Mouse (Mus musculus): ENCODE measurements at regions not wholly inside any gene's neighbourhood (a gene's known extent, or its start where the extent isn't known, plus 50 kb on each side); places are given as distances from the start of the nearest gene placed in this dataset.
A peak's percentile ranks its signal among the peaks of the same experiment; 100 is the strongest.
"Not testable (repeated sequence)": the region's sequence is repeated elsewhere in the genome, so short reads cannot be mapped to it uniquely, and the experiment has no call there.

DNA sequence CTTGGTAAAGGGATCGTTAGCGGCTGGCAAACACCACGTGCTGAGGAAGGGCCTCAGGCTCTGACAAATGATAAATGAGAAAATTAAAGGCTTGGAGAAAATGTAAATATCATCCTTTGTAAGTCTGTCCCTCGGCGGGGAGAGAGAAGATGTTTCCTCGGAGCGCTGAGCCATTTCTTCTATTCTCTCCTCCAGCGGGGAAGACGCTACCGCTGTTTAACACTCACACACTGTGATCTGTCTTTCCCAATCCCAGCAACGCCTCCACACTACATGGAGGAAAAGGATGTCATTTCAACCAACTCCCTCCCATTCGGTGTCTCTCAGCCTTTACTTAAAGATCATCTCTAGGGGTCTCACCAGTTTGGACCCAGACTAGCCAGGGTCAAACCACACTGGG, 239.0 kb downstream of the Prex1 start:
- no peak overlapping the region for H3K27ac ChIP-seq

DNA sequence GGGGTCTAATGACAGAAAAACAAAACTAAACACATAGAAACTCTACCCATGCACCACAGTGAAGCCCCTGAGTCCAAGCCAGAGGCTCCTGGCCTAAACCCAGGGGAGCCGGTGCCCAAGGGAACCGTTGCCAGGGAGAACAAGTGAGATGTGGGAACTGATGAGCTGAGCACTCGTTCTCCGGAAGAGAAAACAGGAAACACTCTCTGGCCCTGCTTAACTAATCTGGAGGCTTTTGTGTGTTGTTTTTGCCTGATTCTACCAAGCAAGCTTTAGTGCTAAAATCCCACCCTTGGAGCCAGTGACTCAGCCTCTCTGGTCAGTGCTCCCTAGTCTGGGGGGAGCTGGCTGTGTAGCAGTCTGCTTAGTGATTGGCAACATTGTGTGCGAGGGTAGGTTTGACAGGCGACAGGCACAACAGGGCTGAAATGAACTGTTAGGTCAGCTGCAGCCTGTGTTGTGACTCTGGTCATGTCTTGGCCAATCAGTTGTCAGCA, 242.3 kb downstream of the Prex1 start:
- 54% methylated on average over 6 of the region's 6 CpGs for WGBS
- Histone ChIP-seq H3K4me3 (replicated peaks) (no peak overlapping the region), H3K27me3 (no peaks in the 10 kb centered on the region), H3K27ac (no peak overlapping the region), H3K9ac (no peak overlapping the region), H3K4me1 (peaks cover 20% of the 10 kb centered on the region), H3K4me2 (no peak overlapping the region), H3K36me3 (no peaks in the 10 kb centered on the region), H3K9me3 (replicated peaks) (no peaks in the 10 kb centered on the region)
- ATAC-seq (replicated peaks; ENCODE audit: low FRiP score), result no peak

More for the DNA sequence above, 239.0 kb downstream of the Prex1 start:
- no peak for ATAC-seq (replicated peaks; ENCODE audit: low FRiP score)
- Histone ChIP-seq H3K4me2 (no peak overlapping the region), H3K4me3 (replicated peaks) (no peak overlapping the region), H3K9me3 (replicated peaks) (no peaks in the 10 kb centered on the region), H3K36me3 (no peaks in the 10 kb centered on the region), H3K4me1 (peaks cover 8% of the 10 kb centered on the region; the same call in 1 of the 2 replicates), H3K9ac (no peak overlapping the region), H3K27me3 (no peaks in the 10 kb centered on the region)
- WGBS, result 43% methylated on average over 12 of the region's 12 CpGs

DNA sequence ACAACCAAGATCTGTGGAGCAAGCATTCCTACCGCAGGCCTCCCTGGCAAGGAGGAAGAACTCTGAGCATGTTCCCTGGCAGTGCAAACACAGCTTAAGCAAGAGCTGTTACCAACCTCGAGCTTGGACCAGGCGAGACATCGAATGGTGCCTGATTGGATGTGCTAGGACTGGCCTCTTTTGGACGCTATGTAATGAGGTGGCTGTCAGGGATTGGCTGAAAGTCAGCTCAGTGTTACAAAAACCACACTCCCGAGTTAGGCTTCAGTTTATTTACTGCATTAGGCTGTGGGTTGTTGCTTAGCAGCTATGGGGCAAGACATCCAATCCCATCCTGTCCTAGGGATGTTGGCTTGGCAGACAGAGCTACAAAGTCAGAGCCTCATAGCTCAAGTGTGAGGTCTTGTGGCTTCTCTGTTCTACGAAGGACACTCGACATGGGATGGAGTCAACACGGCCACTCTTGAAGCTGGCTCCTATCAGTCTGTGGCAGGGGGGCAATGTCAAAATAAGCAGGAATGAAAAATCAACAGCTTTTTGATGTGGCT, 244.5 kb downstream of the Prex1 start:
- H3K9me3 ChIP-seq (replicated peaks), result no peaks in the 10 kb centered on the region
- no peak overlapping the region for H3K27ac ChIP-seq
- WGBS, result 83% methylated on average over 9 of the region's 9 CpGs
- H3K27me3 ChIP-seq, result no peaks in the 10 kb centered on the region
- H3K4me3 ChIP-seq (replicated peaks), result no peak overlapping the region
- ATAC-seq (replicated peaks; ENCODE audit: low FRiP score), result no peak
- peaks cover 22% of the 10 kb centered on the region for H3K4me1 ChIP-seq
- H3K36me3 ChIP-seq, result no peaks in the 10 kb centered on the region
- no peak overlapping the region for H3K4me2 ChIP-seq
- H3K9ac ChIP-seq, result no peak overlapping the region

DNA sequence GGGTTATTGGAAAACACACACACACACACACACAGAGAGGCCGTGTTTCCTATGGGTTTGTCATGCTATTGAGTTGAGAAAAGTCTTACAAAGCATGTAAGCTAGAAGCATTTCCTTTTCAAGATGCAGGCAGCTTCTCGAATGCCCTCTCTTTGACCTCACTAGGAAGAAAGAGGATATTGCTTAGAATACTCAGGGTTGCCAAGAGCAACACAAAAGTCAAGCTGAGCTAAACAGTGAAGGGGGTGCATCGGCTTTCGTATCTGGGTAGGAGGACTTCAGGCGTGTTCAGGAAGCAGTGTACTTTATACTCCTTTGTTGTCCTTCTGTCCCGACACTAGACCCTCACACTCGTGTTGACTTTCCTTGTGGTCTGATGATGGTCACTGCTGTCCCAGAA, 246.5 kb downstream of the Prex1 start:
- no peak overlapping the region for H3K4me2 ChIP-seq
- WGBS, result 32% methylated on average over 7 of the region's 7 CpGs
- H3K4me3 ChIP-seq (replicated peaks), result no peak overlapping the region
- H3K9ac ChIP-seq, result no peak overlapping the region
- no peaks in the 10 kb centered on the region for H3K9me3 ChIP-seq (replicated peaks)
- peak overlapping the region; percentile 14; the same call in 1 of the 2 replicates for H3K27ac ChIP-seq
- no peaks in the 10 kb centered on the region for H3K27me3 ChIP-seq
- ATAC-seq (replicated peaks; ENCODE audit: low FRiP score), result no peak; the same call in 1 of the 2 replicates
- H3K36me3 ChIP-seq, result no peaks in the 10 kb centered on the region
- H3K4me1 ChIP-seq, result peaks cover 21% of the 10 kb centered on the region

DNA sequence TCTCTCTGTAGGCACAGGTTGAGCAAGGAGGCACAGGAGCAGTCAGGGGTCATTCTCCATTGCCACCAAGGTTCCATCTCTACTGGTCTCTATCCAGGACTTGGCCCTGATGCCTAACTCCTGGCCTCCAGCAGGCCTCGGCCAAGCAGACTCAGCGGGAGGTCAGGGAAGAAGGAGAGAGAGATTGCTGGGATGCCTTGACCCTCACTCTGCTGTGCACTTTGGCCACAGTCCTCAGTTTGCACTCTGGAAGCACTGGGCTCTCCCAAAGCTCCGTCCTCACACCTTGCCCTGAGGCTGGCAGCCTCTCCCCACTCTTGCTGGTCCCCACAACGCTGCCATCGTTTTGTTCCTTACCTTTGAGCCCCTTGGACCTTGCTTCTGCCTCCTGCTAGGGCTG, 248.1 kb downstream of the Prex1 start:
- WGBS, result 81% methylated on average over 5 of the region's 5 CpGs

DNA sequence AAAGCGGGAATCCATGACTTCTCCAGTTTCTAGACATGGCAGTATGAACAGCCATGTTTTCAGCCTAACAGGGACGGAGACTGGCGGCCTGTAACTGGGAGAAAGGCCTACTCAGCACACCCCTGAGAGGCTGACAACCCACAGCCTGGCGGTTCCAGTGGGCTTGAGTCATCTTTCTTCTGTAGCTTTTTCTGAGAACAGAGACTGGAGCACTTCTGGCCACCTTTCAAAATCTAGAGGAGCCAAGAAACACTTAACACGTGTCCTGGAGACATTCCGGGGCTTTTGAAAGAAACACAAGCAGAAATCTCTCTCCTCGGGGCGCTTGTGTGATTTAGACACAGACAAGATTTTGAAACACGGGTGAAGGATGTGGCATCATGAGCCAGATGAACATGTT, 250.1 kb downstream of the Prex1 start:
- H3K9ac ChIP-seq, result no peak overlapping the region
- H3K4me3 ChIP-seq (replicated peaks), result no peak overlapping the region
- peak overlapping the region; percentile 7; the same call in 1 of the 2 replicates for H3K27ac ChIP-seq
- H3K4me2 ChIP-seq, result no peak overlapping the region
- H3K9me3 ChIP-seq (replicated peaks), result no peaks in the 10 kb centered on the region
- no peak for ATAC-seq (replicated peaks; ENCODE audit: low FRiP score)
- WGBS, result 54% methylated on average over 9 of the region's 9 CpGs
- peaks cover 26% of the 10 kb centered on the region for H3K4me1 ChIP-seq
- no peaks in the 10 kb centered on the region for H3K27me3 ChIP-seq
- no peaks in the 10 kb centered on the region for H3K36me3 ChIP-seq

More for the DNA sequence above, 248.1 kb downstream of the Prex1 start:
- H3K9ac ChIP-seq, result no peak overlapping the region
- no peak overlapping the region for H3K4me2 ChIP-seq
- no peaks in the 10 kb centered on the region for H3K9me3 ChIP-seq (replicated peaks)
- peaks cover 14% of the 10 kb centered on the region for H3K4me1 ChIP-seq
- ATAC-seq (replicated peaks; ENCODE audit: low FRiP score), result no peak
- H3K27me3 ChIP-seq, result no peaks in the 10 kb centered on the region
- H3K27ac ChIP-seq, result no peak overlapping the region
- H3K36me3 ChIP-seq, result no peaks in the 10 kb centered on the region
- H3K4me3 ChIP-seq (replicated peaks), result no peak overlapping the region

DNA sequence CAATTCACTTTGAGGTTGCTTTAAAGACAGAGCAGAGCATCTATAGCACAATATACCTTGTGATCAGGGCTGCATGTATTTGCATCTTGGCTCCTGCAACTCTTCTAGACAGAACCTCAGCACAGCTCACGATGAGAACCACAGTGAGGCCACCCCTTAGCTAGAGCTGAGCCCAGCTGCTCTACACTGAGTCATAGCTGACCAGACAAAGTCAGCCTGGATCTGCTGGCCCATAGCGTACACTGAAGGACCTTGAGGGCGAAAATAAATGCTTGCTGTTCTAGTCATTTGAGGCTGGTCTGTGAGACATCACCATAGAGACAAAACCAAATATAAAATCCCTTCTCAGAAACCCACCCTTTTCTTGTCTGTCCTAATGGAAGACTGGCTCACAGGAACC, 251.7 kb downstream of the Prex1 start:
- H3K4me1 ChIP-seq, result peaks cover 27% of the 10 kb centered on the region
- H3K4me3 ChIP-seq (replicated peaks), result no peak overlapping the region
- H3K27me3 ChIP-seq, result no peaks in the 10 kb centered on the region
- H3K9ac ChIP-seq, result no peak overlapping the region
- 89% methylated on average over 3 of the region's 3 CpGs for WGBS
- no peak overlapping the region for H3K4me2 ChIP-seq
- H3K9me3 ChIP-seq (replicated peaks), result no peaks in the 10 kb centered on the region
- no peaks in the 10 kb centered on the region for H3K36me3 ChIP-seq
- H3K27ac ChIP-seq, result no peak overlapping the region
- no peak for ATAC-seq (replicated peaks; ENCODE audit: low FRiP score)

DNA sequence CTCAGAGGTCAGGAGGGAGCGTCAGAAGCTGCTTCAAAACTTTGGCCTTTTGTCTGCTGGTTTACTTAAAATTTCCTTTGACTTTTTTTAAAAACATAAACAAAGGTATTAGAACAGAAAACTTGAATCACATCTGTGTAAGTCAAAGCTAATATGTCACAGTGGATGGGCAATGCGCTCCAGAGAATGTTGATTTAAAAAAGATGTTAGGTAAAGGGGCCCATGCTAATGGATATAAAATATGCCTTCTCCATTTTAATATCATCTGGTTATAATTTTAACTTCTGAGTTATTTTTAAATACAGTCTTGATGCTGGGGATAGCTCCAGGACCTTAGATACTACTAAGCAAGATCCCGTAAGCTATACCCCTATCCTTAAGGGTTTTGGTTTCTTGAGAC, 252.5 kb downstream of the Prex1 start:
- 86% methylated on average over 3 of the region's 3 CpGs for WGBS
- no peak overlapping the region for H3K27ac ChIP-seq
- H3K9me3 ChIP-seq (replicated peaks), result no peaks in the 10 kb centered on the region

DNA sequence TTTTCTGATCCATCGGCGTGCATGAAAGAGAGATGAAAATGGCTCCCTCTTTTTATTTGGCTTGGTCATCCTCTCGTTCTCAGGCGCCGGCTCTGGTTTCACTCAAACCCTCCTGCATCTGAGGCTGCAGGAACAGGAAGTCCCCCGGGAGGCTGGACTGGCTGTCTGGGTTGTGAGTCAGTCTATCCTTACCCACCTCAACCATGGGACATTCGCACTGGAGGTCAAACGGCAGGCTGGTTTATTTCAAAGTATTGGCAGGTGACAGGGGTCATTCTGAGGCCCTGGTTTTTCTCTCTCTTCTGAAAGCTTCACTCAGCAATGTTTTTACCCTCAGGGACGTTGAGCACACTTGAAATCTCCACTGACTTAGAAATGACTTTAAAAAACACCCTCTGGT, 253.7 kb downstream of the Prex1 start:
- Histone ChIP-seq H3K9ac (0 out of 2 replicates have a peak overlapping the region, but pooled peaks have one; percentile 2), H3K27ac (0 out of 2 replicates have a peak overlapping the region, but pooled peaks have one; percentile 48), H3K4me1 (peaks cover 18% of the 10 kb centered on the region), H3K27me3 (no peaks in the 10 kb centered on the region), H3K9me3 (replicated peaks) (no peaks in the 10 kb centered on the region), H3K4me3 (replicated peaks) (no peak overlapping the region), H3K36me3 (no peaks in the 10 kb centered on the region), H3K4me2 (no peak overlapping the region)
- ATAC-seq (replicated peaks; ENCODE audit: low FRiP score), result no peak; the same call in 1 of the 2 replicates
- 24% methylated on average over 9 of the region's 9 CpGs for WGBS

More for the DNA sequence above, 252.5 kb downstream of the Prex1 start:
- H3K36me3 ChIP-seq, result no peaks in the 10 kb centered on the region
- H3K4me3 ChIP-seq (replicated peaks), result no peak overlapping the region
- H3K4me1 ChIP-seq, result peaks cover 18% of the 10 kb centered on the region
- no peak for ATAC-seq (replicated peaks; ENCODE audit: low FRiP score)
- no peaks in the 10 kb centered on the region for H3K27me3 ChIP-seq
- H3K9ac ChIP-seq, result no peak overlapping the region
- H3K4me2 ChIP-seq, result no peak overlapping the region

DNA sequence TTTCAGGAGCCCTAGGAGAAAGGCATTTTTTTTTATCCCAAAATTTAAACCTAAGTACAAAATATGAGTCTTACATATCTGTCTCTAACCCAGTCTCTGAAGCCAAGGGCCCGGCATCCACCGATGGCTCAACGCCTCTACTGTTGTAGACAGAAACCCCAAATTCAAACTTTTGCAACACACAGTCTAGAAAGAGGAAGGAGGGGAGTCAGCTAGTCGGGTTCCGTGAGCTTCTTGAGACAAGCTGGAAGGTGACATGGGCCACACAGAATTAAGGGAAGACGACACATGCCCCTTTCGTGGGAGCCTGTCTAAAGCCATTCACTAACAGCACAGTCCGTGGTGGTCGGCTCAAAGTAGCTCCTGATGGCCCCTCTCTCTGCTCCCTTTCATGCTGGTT, 254.7 kb downstream of the Prex1 start:
- WGBS, result 91% methylated on average over 9 of the region's 9 CpGs
- ATAC-seq (replicated peaks; ENCODE audit: low FRiP score), result no peak
- no peaks in the 10 kb centered on the region for H3K27me3 ChIP-seq
- no peaks in the 10 kb centered on the region for H3K36me3 ChIP-seq
- no peak overlapping the region for H3K27ac ChIP-seq
- H3K4me2 ChIP-seq, result no peak overlapping the region
- no peak overlapping the region for H3K9ac ChIP-seq
- peaks cover 21% of the 10 kb centered on the region for H3K4me1 ChIP-seq
- H3K9me3 ChIP-seq (replicated peaks), result no peaks in the 10 kb centered on the region
- no peak overlapping the region for H3K4me3 ChIP-seq (replicated peaks)

DNA sequence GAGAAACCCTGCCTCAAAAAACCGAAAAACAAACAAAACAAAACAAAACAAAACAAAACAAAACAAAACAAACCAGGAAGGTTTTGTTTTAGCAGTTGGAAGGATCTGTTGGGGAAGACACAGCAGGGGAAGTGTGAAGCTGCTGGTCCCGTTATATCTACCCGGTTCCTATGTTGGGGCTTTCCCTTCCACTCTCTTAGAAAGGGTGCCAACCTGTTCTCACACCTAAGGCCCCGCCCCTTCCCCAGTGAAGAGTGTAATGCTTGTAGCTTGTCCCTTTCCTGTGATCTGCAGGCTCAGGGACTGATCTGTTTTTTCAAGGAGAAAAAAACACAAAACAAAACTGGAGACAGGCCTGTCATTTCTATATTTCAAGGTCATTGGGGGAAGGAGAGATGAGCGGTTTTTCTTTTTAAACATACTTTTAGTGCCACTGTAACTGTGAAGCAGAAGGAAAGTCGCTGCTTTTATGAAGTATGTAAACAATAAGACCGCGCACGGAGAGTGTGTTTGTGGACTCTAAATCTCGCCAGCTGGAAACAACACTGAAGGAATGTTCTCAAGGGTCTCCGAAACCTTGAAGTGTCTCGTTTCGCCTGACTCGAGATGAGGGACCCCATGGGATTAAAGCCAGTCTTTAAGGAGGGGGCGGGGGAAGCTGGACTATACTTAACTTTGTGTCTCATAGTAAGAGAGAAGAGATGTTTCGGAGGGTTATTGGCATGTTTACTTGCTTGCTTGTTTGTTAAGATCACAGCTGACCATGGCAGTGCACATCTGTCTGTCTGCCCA, 256.1 kb downstream of the Prex1 start:
- H3K9me3 ChIP-seq (replicated peaks), result no peaks in the 10 kb centered on the region
- peak overlapping the region; percentile 70 for H3K27ac ChIP-seq
- H3K4me3 ChIP-seq (replicated peaks), result no peak overlapping the region
- H3K4me2 ChIP-seq, result no peak overlapping the region
- no peaks in the 10 kb centered on the region for H3K36me3 ChIP-seq
- H3K4me1 ChIP-seq, result peaks cover 24% of the 10 kb centered on the region
- ATAC-seq (replicated peaks; ENCODE audit: low FRiP score), result no peak
- H3K9ac ChIP-seq, result no peak overlapping the region
- 53% methylated on average over 16 of the region's 16 CpGs for WGBS
- no peaks in the 10 kb centered on the region for H3K27me3 ChIP-seq

DNA sequence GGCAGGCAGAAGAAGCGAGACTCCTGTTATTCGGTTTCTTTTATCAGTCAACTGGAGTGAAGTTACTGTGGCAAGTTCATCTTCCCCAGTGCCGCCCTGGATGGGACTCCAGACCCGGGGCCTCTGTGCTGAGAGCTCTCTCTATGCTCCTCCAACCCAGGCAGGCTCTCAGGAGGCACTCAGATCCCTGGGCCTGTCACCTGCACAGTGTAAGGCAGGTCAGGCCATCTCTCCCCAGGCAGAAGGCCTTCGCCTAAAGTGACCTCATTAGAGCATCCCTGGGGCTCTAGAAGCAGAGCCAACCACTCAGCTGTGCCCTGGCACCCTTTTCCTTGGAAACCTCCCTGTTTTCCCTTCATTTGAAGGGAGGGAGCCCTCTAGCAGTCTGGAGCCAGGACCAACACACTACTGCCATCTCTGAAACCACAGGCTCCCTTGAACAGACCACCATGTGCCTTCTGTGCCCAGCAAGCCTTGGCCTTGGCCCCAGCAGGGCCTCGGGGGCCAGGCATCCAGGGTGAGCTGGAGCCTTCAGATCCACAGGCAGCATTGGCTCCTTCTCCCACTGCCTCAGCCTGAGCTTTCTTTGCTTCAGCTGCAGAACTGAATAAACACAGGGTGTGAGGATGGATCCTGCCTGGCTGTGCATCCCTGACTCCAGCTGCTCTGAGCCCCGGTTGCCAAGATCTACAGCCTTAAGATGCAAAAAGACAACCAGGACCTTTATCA, 259.3 kb downstream of the Prex1 start:
- not testable (repeated sequence) for H3K4me2 ChIP-seq; H3K36me3 ChIP-seq; H3K4me3 ChIP-seq (replicated peaks); H3K27me3 ChIP-seq; H3K9ac ChIP-seq; H3K9me3 ChIP-seq (replicated peaks)
- ATAC-seq (replicated peaks; ENCODE audit: low FRiP score), result peak; percentile 52; the same call in 1 of the 2 replicates
- Histone ChIP-seq H3K4me1 (peaks cover 27% of the 10 kb centered on the region), H3K27ac (peak overlapping the region; percentile 48; the same call in 1 of the 2 replicates)
- WGBS, result 47% methylated on average over 2 of the region's 7 CpGs

Data from kidney, embryonic 15.5 days (tissue).